Mouse (Mus musculus): ENCODE measurements around the gene Peg3. TPM values are rescaled to one million over a fixed set of nuclear protein-coding genes. Genes with fewer than 3 reads are reported as not detected.
A peak's percentile ranks its signal among the peaks of the same experiment; 100 is the strongest.

Gene Peg3
- polyA plus RNA-seq, 1 experiment, result 109 TPM

DNA sequence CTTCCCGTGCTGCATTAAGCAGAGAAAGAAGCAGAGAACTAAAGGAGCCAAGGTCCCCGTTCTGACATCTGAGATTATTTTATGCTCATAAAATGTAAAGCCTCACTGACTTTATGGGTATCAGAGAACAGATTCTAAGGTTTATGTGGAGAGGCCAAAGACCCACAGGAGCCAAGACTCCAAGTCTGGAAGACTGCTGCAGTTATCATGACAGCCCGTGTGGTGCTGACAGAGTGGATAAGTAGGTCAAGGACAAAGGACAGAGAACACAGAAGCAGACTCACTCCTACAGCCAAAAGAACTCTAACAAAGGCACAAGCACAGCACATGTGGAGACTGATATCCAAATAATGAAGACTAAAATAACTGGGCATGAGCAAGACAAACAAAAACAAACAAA lies 63.5 kb downstream of the Peg3 start:
- no peak overlapping the region for H3K4me3 ChIP-seq (ENCODE audit: insufficient read depth, low read length)
- H3K4me1 ChIP-seq (ENCODE audit: control insufficient read depth, insufficient read depth, low read length), result no peaks in the 10 kb centered on the region
- TF ChIP-seq POLR2A (IDR thresholded peaks at IDR 0.05; ENCODE audit: extremely low read depth, insufficient read depth, low read length), result no peak
- TF ChIP-seq CTCF (IDR thresholded peaks at IDR 0.05; ENCODE audit: extremely low read depth, insufficient read depth, low read length), result no peak
- H3K27ac ChIP-seq (ENCODE audit: insufficient read depth, low read length), result no peak overlapping the region

DNA sequence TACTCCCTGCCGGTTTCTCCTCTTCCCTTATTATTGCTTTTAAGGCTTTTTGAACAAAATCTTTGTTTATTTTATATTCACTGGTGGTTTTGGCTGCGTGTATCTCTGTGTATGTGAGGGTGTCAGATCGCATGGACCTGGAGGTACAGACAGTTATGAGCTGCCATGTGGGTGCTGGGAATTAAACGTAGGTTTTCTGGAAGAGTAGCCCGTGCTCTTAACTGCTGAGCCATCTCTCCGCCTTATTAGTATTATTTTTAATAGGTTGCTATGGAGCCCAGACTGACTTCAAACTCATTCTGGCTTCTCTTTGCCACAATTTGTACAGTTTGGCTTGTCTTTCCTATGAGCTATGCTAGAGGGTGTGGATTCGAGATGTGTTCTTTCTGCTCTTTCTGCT lies 66.8 kb downstream of the Peg3 start:
- no peak overlapping the region for H3K27ac ChIP-seq (ENCODE audit: insufficient read depth, low read length)
- H3K4me3 ChIP-seq (ENCODE audit: insufficient read depth, low read length), result no peak overlapping the region
- no peaks in the 10 kb centered on the region for H3K4me1 ChIP-seq (ENCODE audit: control insufficient read depth, insufficient read depth, low read length)
- TF ChIP-seq CTCF (IDR thresholded peaks at IDR 0.05; ENCODE audit: extremely low read depth, insufficient read depth, low read length), result no peak
- no peak for TF ChIP-seq POLR2A (IDR thresholded peaks at IDR 0.05; ENCODE audit: extremely low read depth, insufficient read depth, low read length)

DNA sequence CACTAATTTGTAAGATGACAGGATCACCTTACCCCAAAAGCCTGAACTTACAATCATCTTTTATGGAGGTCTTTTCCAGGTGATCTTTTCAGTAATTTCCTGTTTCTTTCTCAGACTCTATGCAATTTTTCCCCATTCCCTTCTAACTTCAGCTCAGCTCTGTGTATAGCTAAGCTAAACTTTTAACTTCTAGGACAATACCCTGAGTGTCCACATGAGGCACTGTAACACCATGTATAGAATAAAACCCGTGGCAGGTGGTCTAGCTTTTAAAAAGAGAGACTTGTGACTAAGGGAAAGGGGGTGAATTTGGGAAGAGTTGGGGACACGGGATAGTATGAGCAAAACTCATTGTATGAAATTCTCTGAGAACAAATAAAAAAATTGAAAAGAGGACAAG lies 70.6 kb downstream of the Peg3 start:
- TF ChIP-seq POLR2A (IDR thresholded peaks at IDR 0.05; ENCODE audit: extremely low read depth, insufficient read depth, low read length) (no peak), CTCF (IDR thresholded peaks at IDR 0.05; ENCODE audit: extremely low read depth, insufficient read depth, low read length) (0 out of 2 replicates have a peak, but pooled peaks have one; percentile 13)
- no peak overlapping the region for H3K27ac ChIP-seq (ENCODE audit: insufficient read depth, low read length)
- H3K4me1 ChIP-seq (ENCODE audit: control insufficient read depth, insufficient read depth, low read length), result no peaks in the 10 kb centered on the region
- H3K4me3 ChIP-seq (ENCODE audit: insufficient read depth, low read length), result no peak overlapping the region

DNA sequence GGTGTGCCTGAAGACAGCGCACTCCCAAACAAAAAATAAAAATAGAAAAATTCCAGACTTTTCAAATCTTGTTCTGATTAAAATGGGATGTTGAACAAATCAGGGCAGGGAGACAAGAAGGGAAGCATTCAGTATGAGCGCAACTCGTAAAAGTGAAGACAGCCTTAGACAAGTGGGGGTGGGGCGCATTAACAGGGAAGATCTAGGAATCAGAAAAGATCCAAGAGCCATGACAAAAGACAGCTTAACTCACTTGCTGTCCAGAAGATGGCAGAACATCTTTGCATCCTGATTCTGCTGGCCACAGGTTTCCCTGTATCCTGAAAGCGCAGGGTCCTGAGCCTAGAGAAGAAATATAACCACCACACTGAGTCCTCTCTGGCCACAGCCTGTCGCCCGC lies 71.6 kb downstream of the Peg3 start:
- TF ChIP-seq CTCF (IDR thresholded peaks at IDR 0.05; ENCODE audit: extremely low read depth, insufficient read depth, low read length), result no peak
- TF ChIP-seq POLR2A (IDR thresholded peaks at IDR 0.05; ENCODE audit: extremely low read depth, insufficient read depth, low read length), result no peak
- H3K4me3 ChIP-seq (ENCODE audit: insufficient read depth, low read length), result no peak overlapping the region

More for the DNA sequence above, 71.6 kb downstream of the Peg3 start:
- H3K27ac ChIP-seq (ENCODE audit: insufficient read depth, low read length), result no peak overlapping the region
- H3K4me1 ChIP-seq (ENCODE audit: control insufficient read depth, insufficient read depth, low read length), result no peaks in the 10 kb centered on the region

Other genes starting within 250 kb of the Peg3 start
- gene Olfr5, start 243.5 kb downstream of the Peg3 start, polyA plus RNA-seq (2012; rRNA removed), result not detected in 2 replicates
- not detected in 2 replicates for gene Olfr1347, start 230.7 kb downstream of the Peg3 start, polyA plus RNA-seq (2012; rRNA removed)
- gene Olfr1348, start 221.7 kb downstream of the Peg3 start, polyA plus RNA-seq (2012; rRNA removed), result not detected in 2 replicates
- gene Olfr1349, start 207.5 kb downstream of the Peg3 start, polyA plus RNA-seq (2012; rRNA removed), result 0.04 TPM in 1 of 2 replicates, not detected in the other
- not detected in 2 replicates for gene Olfr1350, start 165.6 kb downstream of the Peg3 start, polyA plus RNA-seq (2012; rRNA removed)
- gene Zim1, start 34.0 kb downstream of the Peg3 start, polyA plus RNA-seq (2012; rRNA removed), result 1.8 and 2.0 TPM in 2 replicates
- gene Usp29, start 147 bp upstream of the Peg3 start, polyA plus RNA-seq (2012; rRNA removed), result 10.5 and 10.7 TPM in 2 replicates

Data from cortical plate, adult 2 months (tissue).